Mouse (Mus musculus): ENCODE results near the gene Fcgr2b.
"Not testable (repeated sequence)": the region's sequence is repeated elsewhere in the genome, so short reads cannot be mapped to it uniquely, and the experiment has no call there.

The Fcgr2b gene

GRCm38 (mm10) chr1:170975350-170975749 lies 997 bp downstream of the Fcgr2b start:
- not testable (repeated sequence) for DNase-seq

GRCm38 (mm10) chr1:170974736-170975135 lies 1.6 kb downstream of the Fcgr2b start:
- no peak for DNase-seq

- no peak for DNase-seq
These were observed 2.2 kb downstream of the Fcgr2b start for GRCm38 (mm10) chr1:170974171-170974570.

GRCm38 (mm10) chr1:170972936-170973335 lies 3.4 kb downstream of the Fcgr2b start:
- DNase-seq: no peak

- DNase-seq: no peak
These were observed 3.9 kb downstream of the Fcgr2b start for GRCm38 (mm10) chr1:170972494-170972893.

GRCm38 (mm10) chr1:170968576-170968975 lies 7.8 kb downstream of the Fcgr2b start:
- no peak for DNase-seq

- DNase-seq: peak; percentile 38 to 50
These were observed 8.8 kb downstream of the Fcgr2b start for GRCm38 (mm10) chr1:170967581-170967980.

GRCm38 (mm10) chr1:170963087-170963486 lies 13.3 kb downstream of the Fcgr2b start:
- no peak for DNase-seq

- no peak for DNase-seq
These were observed 14.0 kb downstream of the Fcgr2b start for GRCm38 (mm10) chr1:170962301-170962700.

- no peak for DNase-seq
These were observed 15.2 kb downstream of the Fcgr2b start for GRCm38 (mm10) chr1:170961101-170961500.

GRCm38 (mm10) chr1:170959791-170960190 lies 16.6 kb downstream of the Fcgr2b start:
- DNase-seq: no peak

GRCm38 (mm10) chr1:170958225-170958624 lies 18.1 kb downstream of the Fcgr2b start:
- DNase-seq: no peak

- peak in 1 of 2 experiments; percentile 23 for DNase-seq
These were observed 23.2 kb downstream of the Fcgr2b start for GRCm38 (mm10) chr1:170953192-170953591.

GRCm38 (mm10) chr1:170950772-170951171 lies 25.6 kb downstream of the Fcgr2b start:
- no peak for DNase-seq

- not testable (repeated sequence) for DNase-seq
These were observed 31.4 kb downstream of the Fcgr2b start for GRCm38 (mm10) chr1:170944908-170945307.

- DNase-seq: not testable (repeated sequence)
These were observed 32.2 kb downstream of the Fcgr2b start for GRCm38 (mm10) chr1:170944151-170944550.

- peak; percentile 48 to 53 for DNase-seq
These were observed 37.1 kb downstream of the Fcgr2b start for GRCm38 (mm10) chr1:170939255-170939654.

- no peak for DNase-seq
These were observed 42.0 kb downstream of the Fcgr2b start for GRCm38 (mm10) chr1:170934383-170934782.

- no peak for DNase-seq
These were observed 42.4 kb downstream of the Fcgr2b start for GRCm38 (mm10) chr1:170933940-170934339.

GRCm38 (mm10) chr1:170933386-170933920 lies 42.9 kb downstream of the Fcgr2b start:
- no peak for DNase-seq

GRCm38 (mm10) chr1:170932043-170932442 lies 44.3 kb downstream of the Fcgr2b start:
- no peak for DNase-seq

- no peak for DNase-seq
These were observed 47.1 kb downstream of the Fcgr2b start for GRCm38 (mm10) chr1:170929245-170929644.

- DNase-seq: no peak
These were observed 47.9 kb downstream of the Fcgr2b start for GRCm38 (mm10) chr1:170928467-170928866.

- DNase-seq: no peak
These were observed 49.0 kb downstream of the Fcgr2b start, which contains the start of gene Fcrla for GRCm38 (mm10) chr1:170927378-170927777. Gene Fcrla (minus strand): TSS chr1:170927583.

- DNase-seq: no peak
These were observed 49.4 kb downstream of the Fcgr2b start for GRCm38 (mm10) chr1:170926941-170927340.

All from lung, adult 18-20 months (tissue).